Mouse (Mus musculus): ENCODE measurements around the gene Adgrv1.

- no peak for TF ChIP-seq GATA1 (IDR thresholded peaks at IDR 0.05; ENCODE audit: low read length)
- TF ChIP-seq TAL1 (IDR thresholded peaks at IDR 0.05; ENCODE audit: low read length) = no peak
Measured at GRCm38 (mm10) chr13:81441412-81441811, 191.5 kb downstream of the Adgrv1 start.
